Mouse (Mus musculus) leukemia stem cell, adult 10-12 weeks (primary cell): ENCODE measurements around the gene Ggt1. TPM values are rescaled to one million over a fixed set of nuclear protein-coding genes. Genes with fewer than 3 reads are reported as not detected.

Experiments
- polyA plus RNA-seq: library from polyadenylated mRNA; stranded (reverse); fragments of >175 nt; gene quantifications from 2 replicates; pipeline ENCODE4 v1.2.3, GENCODE M21; 2012; ENCODE audit warnings: low replicate concordance

Gene Ggt1
- 0.38 and 0.40 TPM in 2 replicates for polyA plus RNA-seq

DNA sequence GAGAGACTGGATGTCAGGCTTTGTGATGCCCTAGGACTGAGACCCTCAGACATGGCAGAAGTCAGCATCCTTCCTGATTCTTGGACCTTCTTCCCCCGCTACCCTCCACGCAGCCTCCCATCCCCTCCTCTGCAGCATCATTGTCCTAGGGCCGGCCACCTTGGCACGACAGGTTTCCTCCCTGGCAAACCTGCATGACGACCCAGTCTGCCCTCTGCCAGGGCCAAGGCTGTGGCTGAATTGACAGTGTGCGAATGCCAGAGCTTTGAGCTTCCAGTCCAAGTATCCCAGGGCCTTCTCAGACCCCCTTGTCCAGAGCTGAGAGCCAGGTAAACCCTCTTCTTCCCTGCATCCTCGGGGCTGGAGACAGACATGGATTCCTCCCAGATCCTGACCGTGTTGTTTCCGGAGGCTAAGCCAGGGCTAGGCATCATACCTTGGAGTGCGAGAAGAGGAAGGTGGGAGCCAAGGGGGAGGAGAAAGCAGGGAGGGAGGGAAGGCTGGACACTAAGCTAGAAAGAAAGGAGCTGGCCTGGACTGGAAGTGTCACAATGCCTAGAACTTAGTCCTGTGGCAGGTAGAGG is at the start of gene Ggt1:
Ggt1 (plus strand) TSS at position 534 of the 584 bp plus-strand sequence.

DNA sequence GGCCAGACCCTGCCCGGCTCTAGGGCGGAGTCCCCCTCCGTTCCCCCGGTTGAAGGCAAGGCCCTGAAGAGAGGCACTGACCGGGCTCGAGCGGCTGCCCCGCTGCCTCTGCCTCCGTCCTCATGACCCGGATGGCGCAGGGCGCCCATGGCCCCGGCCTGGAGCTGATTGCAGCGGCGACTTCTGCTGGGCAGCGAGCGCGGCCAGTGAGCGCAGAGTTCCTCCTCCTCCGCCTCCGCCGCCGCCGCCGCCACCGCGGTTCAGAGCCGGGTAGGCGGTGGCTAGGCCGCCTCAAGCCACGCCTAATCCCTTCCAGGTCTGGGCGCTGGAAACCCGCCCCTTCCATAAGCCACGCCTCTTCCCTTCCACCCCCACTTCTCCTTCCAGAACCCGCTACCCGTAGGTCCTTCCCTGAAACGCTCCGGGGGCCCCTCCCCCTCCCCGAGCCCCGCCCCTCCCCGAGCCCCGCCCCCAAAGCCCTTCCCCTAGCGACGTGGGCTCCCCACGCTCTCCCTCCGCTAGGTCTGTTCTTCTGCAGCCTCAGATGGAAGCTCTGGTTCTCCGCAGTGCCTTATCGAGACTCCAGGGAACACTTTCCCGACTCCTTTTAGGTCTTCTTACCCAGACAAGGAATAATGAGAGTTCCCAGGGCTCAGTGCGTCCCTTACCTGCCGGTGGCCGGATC is 44.2 kb upstream of the Ggt1 start, which contains the start of gene Snrpd3:
Snrpd3 (plus strand) TSS at position 479 of the 685 bp plus-strand sequence.

DNA sequence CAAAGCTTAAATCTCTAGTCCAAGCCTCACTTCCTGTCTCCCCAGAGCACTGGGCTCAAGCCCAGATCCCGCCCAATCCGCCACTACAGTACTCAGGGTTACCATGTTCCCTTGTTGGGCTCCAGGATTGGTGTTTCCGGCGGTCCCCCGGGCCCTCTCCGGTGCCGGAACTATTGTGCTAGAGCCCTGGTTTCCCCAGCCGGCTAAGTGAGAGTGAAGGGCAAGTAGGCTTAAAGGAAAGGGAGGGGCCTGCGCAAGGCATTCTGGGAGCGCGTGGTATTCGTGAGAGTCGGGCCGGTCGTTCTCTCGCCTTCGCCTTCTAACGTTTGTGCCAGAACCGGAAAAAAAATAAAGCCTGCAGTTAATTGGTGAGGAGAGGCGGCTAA is 43.7 kb upstream of the Ggt1 start, which contains the start of gene Gucd1:
Gucd1 (minus strand) TSS at position 215 of the 386 bp plus-strand sequence.

DNA sequence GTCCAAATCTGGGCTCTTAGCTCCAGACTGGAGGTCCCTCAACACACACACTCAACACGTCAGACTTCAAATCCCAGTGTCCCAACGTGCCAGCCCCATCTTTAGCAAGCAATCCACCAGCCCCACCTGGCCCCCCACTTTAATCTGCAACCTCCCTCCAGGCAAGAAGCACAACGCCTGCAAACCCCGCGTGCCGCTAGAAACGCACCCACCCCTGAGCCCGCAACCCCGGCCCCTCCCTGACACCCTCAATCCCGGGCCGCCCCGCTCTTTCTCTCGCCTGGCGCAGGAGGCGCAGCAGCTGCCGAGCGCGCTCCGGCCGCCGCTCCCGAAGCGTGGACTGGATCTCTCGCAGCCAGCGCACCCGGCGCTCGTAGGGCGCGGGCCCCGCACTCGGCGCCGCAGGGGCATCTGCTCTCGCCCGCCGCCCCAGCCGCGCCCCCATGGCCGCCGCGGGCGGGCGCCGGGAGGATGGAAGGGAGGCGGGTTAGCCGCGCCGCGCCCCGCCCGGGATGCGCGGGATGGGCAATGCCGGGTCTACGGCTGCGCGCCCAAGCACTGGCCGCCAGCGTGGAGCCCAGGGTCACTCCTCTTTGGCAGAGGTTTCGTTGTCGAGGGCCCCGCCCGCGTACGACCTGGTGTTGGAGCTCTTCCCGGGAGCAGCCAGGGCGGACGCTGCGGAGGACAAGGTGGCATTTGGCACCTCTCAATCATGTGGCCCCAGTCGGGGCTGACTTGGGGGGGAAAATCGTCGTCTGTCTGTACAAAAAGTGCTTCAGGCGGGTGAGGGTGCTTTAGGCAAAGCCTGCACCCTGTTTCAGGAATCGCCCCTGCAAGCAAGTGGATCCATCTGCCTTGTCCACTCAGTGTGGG is 1.5 kb upstream of the Ggt1 start, which contains the start of gene Lrrc75b:
Lrrc75b (minus strand) TSS at position 655 of the 873 bp plus-strand sequence.

DNA sequence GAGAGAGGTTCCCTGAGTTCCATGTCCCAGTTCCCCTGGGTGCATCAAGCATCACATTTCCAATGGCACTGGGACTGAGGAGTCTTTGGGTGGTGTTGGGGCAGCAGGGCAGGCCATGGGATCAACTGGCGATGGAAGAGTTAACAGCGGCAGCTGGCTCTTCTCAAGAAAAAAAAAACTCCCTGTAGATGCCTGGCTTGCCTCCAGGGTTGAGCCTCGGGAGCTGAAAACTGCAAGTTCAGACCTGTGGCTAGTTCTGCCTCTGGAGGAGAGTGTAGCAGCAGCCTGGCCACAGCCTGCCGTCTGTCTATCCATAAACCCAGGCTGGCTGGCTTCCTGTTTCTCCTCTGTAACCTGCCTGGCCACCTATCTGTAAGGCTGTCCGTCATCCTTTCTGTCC is 27.7 kb downstream of the Ggt1 start, which contains the start of gene Ggt5:
Ggt5 (plus strand) TSS at position 212 of the 400 bp plus-strand sequence.

Other genes with a start within 250 kb of the Ggt1 start
- 1.5 and 2.7 TPM in 2 replicates for gene Adora2a, start 244.7 kb upstream of the Ggt1 start, polyA plus RNA-seq
- gene Upb1, start 160.5 kb upstream of the Ggt1 start, polyA plus RNA-seq: 0.12 and 0.63 TPM in 2 replicates
- 5.5 and 15.6 TPM in 2 replicates for gene Snrpd3, start 44.1 kb upstream of the Ggt1 start, polyA plus RNA-seq
- 23.0 and 44.2 TPM in 2 replicates for gene Gucd1, start 43.6 kb upstream of the Ggt1 start, polyA plus RNA-seq
- 0.03 and 0.17 TPM in 2 replicates for gene Lrrc75b, start 1.3 kb upstream of the Ggt1 start, polyA plus RNA-seq
- 2.8 and 5.4 TPM in 2 replicates for gene Ggt5, start 27.7 kb downstream of the Ggt1 start, polyA plus RNA-seq
- gene Susd2, start 82.4 kb downstream of the Ggt1 start, polyA plus RNA-seq: 1.5 and 3.0 TPM in 2 replicates
- 92.4 and 95.9 TPM in 2 replicates for gene Cabin1, start 202.7 kb downstream of the Ggt1 start, polyA plus RNA-seq
- gene Ddt, start 211.8 kb downstream of the Ggt1 start, polyA plus RNA-seq: 6.1 and 31.5 TPM in 2 replicates
- not detected in 2 replicates for gene Gm20441, start 219.3 kb downstream of the Ggt1 start, polyA plus RNA-seq
- 0.27 and 0.55 TPM in 2 replicates for gene Gstt3, start 219.8 kb downstream of the Ggt1 start, polyA plus RNA-seq
- 0.18 and 1.6 TPM in 2 replicates for gene Gstt1, start 237.0 kb downstream of the Ggt1 start, polyA plus RNA-seq